Mouse (Mus musculus): ENCODE results near the gene Lcmt2.

DNA sequence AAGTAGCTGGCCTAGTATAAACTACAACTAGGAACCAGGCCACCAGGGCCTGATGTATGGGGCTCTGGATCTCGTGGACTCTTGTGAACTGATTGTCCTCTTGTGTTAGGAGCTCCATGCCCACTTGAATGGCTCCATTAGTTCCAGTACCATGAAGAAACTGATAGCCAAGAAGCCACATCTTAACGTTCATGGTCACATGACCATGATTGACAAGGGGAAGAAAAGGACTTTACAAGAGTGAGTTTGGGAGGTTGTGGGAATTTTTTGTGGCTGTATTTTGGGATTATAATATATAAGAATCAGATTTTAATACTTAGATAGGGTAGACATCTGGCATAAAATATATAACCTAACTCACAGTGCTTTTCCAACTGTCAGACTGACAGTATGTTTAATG, 2.0 kb upstream of the Lcmt2 start:
- no peak for TF ChIP-seq CTCF (IDR thresholded peaks at IDR 0.05)
- no peak for TF ChIP-seq EP300 (IDR thresholded peaks at IDR 0.05; ENCODE audit: insufficient read depth, low read depth, low read length)
- no peak for TF ChIP-seq POLR2A (IDR thresholded peaks at IDR 0.05; ENCODE audit: insufficient read depth, low read depth, low read length)

Measured in heart, adult 2 months (tissue).